Mouse (Mus musculus) erythroblast, adult 5-6 weeks (primary cell): ENCODE results near the gene Igf2. TPM values are rescaled to one million over a fixed set of nuclear protein-coding genes. Genes with fewer than 3 reads are reported as not detected.
A peak's percentile ranks its signal among the peaks of the same experiment; 100 is the strongest.

ENCODE experiments used
- ATAC-seq: replicated peaks from 2 replicates; pipeline ENCODE4 v1.8.0; 2016; ENCODE audit warnings: moderate number of reproducible peaks, mild to moderate bottlenecking, moderate TSS enrichment, inconsistent platforms; ENCODE audit not compliant: poor library complexity, low FRiP score, severe bottlenecking
- total RNA-seq, 2 experiments: library from RNA; stranded (forward) in 1 of 2; stranded (reverse) in 1 of 2; fragments of 150-400 nt in 1 of 2; fragments of 200-764, 138-1000 nt in 1 of 2; gene quantifications; 2 replicates each; pipeline versions ENCODE4 v1.2.3 to v1.2.4; 2015 to 2017; ENCODE audit warnings: low replicate concordance in 2 of 2

Igf2 gene
- total RNA-seq, 2 experiments from 2014 or later = not detected

DNA sequence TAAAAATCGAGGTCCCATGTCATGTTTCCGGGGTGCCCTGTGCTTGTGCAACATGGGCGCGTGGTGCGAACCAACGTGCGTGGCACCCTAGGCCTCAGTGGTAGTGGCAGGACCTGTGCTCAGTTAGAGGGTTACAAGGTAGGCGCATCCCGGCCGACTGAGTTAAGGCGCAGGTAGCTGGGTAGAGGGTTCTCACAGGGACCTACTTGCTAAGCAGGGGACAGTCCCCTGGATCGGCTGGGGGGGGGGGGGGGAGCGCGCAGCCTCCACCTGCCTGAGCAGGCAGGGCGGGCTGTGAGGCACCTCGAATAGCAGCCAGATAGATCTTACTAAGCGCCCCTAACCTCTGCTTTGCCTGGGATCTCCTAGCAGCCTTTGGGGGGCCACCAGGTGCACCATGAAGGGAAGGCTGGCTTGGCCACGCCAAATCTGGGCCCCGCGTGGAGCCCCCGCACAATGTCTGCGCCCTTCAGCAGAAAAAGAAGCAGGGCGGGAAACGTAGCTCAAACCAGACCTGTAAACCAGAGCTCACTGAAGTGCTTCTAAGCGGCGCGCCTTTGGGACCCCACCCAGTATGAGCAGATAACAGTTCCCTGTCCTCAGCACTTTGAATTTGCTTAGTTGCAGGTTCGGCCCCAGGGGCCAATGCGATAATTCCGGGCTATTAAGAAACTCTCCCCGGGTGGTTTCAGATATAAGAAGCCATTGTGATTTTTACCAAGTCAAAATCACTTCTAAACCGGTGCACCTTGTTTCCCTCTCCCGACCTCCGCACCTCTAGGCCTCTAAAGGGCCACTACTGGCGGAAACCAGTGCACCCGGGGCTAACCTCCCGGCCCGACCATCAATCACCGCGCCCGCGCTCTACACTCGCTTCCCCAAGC is 6.6 kb downstream of the Igf2 start:
- no peak for ATAC-seq

DNA sequence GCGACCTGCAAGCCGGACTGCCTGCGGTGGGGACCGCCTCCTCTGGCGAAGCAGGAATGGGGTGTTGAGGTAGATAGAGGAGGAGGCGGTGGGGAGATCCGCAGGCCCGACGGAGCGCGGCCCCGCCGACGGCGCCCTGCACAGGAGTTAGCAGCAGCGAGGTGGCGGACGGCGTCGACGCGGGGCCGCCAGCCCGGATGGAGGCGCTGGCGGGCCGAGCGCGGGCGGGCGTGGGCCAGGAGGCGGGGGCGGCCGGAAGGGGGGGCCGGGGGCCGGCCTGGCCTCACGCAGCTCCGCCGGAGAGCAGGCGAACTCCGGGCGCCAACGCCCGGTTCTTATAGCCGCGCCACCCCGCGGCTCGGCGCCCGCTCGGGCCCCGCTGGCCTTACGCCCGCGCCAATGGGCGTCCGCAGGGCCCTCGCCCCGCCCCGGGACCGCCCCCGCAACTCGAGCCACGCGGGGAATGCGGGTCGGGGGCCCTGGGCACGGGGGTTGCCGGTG is 7.4 kb downstream of the Igf2 start:
- ATAC-seq = no peak

DNA sequence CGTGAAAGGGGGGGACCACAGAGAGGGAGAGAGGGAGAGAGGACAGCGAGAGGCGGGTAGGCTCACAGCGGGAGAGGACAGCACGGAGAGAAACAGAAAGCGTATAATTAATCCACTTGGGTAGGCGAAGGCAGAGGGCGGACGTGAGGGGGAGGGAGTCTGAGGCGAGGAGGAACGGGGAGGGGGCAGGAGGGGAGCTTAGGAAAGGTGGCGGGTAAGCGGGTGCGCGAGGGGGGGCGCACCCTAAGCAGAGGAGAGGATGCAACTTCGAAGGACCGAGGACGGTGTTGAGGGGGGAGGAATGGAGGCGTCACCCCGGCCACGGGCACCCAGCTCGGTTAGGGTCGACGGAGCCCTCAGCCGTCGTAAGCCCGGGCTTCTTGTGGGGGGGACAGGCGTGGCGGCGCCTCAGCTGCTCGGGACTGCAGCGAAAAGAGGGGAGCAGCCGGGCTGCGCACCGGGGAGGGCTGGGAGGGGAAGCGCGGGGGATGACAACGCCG is 7.9 kb downstream of the Igf2 start:
- ATAC-seq = no peak

DNA sequence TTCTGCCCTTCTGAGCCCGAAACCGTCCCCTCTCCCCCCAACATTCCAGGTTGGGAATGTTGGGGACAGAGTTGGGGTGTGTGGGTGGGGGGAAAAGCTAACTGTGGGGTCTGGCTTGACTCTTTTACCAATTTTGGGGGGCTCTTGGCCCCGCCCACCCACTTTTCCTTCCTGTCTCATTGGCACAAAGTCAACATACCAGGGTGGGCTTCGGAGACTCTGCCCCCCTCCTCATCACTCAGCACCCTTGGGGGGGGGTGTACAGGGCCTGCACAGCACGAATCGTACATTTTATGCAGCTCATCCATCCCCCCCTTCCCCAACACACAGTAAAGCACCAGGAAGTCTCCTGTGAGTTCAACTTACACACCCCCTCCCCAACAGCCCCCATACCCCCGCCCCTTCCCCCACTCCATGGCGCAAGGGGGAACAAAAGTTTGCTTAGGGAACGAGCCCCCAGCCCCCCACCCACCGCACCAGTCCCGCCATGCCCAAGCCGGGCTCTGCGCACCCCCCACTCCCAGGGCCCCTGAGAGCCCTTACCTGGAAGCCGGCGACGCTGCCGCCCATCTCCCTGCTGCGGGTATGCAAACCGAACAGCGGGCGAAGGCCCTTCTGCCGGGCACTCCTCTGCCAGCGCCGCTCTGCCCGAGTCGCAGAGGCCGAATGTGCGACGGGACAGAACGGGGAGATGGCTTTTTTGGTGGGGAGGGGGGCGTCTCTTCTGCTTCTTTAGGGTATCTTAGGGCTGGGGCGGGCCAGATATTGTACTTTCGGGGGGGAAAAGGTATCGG is 8.6 kb downstream of the Igf2 start:
- no peak for ATAC-seq

DNA sequence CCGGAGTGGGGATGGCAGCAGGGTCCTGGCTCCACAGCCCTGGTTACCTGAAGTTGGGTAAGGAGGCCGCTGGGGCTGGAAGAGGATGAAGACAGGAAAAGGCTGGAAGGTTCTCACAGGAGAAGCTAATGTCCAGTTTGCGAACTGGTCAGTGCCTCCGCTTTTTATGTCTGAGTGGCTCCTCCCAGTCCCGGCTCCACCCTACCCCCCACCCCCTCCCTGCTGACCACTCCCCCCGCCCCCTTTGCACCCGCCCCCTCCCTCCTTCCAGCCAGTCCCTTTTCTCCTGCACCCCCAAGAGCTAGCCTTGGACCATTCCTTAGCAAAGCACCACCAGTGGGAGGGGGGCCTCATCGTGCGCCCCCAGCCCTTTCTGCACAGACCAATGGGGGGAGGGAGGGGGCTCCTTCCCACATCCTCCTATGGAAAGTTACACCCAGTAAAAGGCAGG is 9.2 kb downstream of the Igf2 start:
- ATAC-seq = no peak

DNA sequence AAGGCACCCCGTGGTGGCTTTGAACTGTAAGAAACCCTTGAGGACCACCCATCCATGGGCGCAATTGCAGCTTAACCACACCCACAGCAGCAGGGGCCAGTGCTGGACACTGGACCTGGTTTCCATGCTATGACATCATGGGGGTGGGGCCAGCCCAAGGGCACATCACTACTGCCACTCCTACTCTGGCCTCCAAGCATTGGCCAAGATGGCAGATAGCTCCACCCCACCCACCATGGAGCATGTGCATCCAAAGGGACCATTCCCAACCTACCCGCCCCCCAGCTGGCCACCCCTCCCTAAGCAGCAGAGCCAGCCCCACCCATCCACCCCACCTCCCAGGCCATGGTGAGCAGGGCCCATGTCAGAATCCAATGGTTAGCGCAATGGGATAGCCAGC is 10.6 kb downstream of the Igf2 start:
- ATAC-seq = no peak

DNA sequence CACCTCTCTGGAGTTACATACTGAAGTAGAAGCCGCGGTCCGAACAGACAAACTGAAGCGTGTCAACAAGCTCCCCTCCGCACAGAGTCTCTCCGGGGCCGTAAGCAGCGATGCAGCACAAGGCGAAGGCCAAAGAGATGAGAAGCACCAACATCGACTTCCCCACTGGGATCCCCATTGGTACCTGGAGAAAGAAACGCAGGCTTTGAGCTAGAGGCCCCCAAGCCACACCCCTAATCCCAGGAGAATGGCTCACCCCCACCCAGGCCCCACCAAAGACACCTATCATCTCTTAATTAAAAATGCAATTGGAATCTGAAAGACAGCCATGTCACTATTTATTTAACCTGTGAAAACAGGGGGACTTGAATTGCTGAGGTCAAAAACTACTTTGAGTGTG is 11.0 kb downstream of the Igf2 start:
- no peak for ATAC-seq

DNA sequence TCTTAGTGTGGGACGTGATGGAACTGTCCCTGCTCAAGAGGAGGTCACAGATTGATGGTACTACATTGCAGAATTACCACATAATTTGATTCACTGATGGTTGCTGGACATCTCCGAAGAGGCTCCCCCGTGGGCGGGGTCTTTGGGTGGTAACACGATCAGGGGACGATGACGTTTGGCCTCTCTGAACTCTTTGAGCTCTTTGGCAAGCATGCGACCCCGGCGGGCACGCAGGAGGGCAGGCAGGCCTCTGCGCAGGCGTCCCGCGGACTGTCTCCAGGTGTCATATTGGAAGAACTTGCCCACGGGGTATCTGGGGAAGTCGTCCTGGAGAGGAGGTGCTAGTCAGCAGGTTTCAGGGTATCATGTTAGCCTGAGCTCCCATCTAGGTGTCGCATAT is 12.9 kb downstream of the Igf2 start:
- no peak for ATAC-seq

DNA sequence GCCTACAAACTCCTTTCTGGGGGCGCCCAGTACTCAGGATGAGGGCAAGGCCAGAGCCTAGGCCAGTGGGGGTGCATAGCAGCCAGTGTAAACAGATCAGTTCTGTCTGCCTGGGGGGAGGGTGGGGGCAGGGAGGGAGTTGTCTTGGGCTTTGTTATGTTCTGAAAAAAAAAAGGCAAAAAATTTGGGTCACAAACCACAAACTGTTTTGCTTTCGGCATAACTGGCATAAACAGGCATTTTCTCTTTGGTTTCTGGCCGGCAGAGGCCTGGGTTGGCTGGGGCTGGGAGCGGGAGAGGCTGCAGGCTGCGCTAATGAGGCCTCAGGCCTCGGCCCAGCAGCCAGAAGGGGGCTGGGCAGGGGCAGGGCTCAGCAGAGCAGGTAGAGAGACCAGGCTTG is 19.9 kb downstream of the Igf2 start:
- ATAC-seq = no peak

DNA sequence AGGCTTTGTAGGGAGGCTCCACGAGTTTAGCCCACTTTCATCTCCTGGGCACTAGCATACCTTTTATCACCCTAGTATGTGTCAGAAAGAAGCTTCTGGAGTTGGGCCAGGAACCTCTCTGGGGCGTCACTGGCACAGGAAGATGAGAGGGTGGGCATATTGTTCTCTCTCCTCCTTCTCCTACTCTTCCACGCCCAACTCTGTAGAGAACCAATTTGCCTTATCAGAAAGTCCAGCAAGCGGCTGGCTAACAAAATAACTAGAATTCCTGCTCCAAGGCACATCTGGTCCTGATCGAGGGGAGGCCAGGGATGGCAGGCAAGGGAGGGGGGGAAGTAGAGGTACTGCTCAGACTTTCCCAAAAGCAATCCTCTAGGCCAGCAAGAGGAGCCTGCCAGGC is 21.6 kb downstream of the Igf2 start:
- ATAC-seq = no peak

DNA sequence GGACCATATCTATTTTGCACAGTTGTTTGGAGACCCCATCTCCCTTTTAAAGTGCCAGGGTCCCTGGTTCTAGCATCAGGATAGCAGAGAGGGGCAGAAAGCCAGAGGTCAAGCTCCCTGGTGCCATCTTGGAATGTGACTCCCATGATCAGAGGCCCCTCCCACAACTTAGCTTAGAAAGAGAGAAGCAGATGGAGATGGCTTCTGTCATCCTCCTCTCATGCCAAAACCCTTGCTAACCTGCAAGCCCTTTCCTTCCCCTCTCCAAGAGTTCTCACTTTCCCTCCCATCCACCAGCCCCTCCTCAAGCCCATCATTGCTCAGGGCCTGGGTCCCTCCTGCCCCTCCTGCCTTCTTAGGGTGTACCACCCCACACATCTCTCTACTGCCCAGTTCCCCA is 30.4 kb downstream of the Igf2 start:
- no peak for ATAC-seq

DNA sequence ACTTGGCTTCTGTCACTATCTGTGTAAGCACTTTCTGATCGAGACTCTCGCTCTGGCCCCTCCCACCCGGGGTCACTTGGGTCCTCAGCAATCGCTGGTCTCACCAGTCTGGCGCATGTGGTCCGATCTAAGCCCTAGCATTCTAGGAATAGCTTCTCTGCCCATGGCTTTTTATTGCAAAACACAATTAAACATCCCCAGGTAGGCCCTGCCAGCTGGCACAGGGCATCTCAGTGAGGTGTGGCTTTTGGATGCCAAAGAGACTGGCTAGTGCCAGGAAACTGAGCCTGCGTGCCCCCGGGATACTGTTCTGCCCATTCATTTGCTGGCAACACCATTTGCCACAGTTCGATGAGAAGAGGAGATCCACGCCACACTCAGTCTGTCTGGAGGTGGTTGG is 35.9 kb downstream of the Igf2 start:
- no peak for ATAC-seq

DNA sequence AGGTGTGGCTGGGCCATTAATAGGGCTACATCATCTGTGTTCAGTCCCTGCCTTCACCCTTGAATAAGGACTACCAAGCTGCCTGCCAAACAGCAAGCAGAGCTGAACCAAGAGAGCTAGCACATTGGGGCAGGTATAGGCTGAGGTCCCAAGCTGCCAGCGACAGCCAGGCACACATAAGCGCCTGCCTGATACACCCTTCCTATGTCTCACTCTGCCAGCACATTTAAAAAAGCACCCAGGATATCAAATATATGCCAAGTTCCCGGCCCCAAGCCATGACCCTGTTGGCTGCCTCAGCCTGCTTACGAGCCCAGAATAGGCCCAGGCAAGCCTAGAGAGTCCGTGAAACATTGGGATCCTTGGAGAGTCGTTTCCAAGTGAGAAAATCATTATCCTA is 36.8 kb downstream of the Igf2 start:
- no peak for ATAC-seq

DNA sequence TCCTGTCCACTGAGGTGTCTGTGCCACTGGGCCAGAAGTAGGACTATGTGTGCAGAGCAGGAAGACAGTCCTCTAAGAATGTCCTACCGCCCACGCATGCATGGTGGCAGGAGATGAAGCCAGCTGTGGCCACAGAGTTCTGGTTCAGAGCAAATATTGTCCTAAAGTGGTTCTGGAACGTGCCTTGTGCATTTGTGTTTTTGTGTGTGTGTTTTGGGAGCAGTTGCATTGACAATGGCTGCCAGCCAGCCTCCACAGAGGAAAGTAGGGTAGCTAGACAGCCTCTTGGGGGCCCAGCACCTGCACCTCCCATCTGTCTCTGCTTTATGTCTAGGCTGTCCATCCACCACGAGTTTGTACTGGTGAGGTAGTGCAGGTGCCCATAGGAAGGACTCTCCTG is 44.4 kb downstream of the Igf2 start:
- ATAC-seq = no peak

DNA sequence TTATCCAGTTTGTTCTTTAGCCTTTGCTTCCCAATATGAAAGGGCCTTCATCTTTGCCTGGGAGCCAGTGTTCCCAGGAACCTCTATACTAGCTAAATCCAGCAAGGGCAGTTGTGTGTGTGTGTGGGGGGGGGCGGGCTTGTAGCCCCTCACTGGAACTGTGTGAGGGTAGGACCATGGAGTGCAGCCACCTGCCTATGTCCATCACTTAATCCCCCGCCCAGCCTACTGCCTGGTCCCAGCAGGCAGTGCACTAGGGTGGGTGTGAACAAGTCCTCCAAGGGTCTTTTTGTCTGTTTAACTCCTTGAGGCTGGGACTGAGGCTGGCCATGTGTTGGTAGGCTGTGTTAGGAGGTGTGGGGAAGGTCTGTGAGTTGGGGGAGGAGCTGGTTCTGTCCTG is 53.5 kb downstream of the Igf2 start:
- ATAC-seq = no peak

DNA sequence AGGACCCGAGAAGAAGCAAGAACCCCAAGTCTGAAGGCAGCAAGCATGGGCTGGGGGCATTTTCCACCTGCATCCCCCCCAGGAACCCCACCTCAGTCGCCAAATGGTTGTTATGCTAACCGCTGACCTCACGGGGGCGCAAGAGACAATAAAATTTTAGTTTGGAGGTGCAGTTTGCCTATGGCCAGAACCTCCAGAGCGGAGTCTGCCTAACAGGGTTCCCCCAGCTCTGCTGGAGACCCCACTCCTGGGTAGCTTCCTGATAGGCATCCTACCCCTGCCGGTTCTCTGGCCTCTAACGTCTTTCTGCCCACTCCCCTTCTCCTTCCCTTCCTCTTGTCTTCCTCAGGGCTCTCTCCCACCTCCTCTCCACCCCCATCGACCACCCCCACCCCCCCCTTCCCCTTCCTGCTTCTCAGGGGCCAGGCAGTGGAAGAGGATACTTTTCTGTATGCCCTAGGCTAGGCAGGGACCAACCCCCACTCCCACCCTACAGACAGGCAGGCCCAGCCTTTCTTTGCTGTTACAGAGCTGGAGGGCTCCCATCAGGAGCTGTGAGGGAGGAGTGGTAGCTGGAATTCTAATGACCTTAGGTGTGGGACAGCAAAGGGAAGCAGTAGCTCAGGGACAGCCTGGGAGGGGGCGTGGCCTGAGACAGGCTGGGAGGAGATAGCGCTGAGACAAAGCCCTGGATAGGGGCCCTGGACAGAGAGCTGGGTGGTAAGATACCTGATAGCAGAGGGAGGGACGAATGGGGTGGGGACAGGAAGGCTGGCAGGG is 55.8 kb downstream of the Igf2 start:
- ATAC-seq = 0 out of 2 replicates have a peak, but pooled peaks have one; percentile 23

DNA sequence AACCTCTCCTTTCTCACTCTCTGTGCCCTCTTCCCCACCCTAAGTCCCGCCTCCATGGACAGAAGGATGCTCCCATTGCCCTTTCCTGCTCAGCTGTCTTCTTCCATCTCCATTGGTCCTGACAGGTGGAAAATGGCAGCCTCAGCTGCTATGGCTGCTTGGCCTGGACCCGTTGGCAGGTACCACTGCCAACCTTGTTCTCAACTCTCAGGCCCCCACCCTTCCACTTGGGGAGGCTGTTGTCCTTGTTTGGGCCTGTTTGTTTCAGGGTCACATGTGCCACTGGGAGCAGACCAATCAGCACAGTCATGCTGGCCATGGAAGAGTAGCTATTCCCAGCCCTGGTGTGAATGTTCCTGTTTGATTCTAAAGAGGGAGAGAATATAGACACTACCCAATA is 65.7 kb downstream of the Igf2 start:
- no peak for ATAC-seq
